Mouse (Mus musculus): ENCODE results near the gene Gzf1.

DNA sequence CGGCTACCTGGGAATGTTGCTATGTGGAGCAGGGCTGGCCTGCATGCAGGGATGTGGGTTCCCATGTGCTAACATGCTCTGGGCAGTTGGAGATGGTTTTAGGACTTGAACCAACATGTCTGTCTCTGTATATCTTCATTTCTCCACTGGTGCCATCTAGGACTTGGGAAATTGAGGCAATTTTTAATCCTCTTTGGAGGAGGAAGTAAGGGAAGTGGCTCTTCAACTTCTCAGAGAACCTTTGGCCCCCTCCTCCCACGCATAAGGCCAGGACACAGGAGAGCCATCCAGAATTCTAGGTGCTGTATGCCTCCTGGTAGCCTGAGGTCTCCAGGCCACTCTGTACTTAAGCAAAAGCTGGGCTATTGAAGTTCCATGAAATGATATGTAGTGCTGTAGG, 4.1 kb downstream of the Gzf1 start:
- TF ChIP-seq POLR2A (IDR thresholded peaks at IDR 0.05; ENCODE audit: low read depth, low read length), result no peak
- no peak for TF ChIP-seq CTCF (IDR thresholded peaks at IDR 0.05; ENCODE audit: extremely low read depth, insufficient read depth, insufficient read length, insufficient replicate concordance)

All from spleen, adult 2 months (tissue).